Mouse (Mus musculus) brain, adult 2 months (tissue): ENCODE data around the gene Hmgcs1.
"Not testable (repeated sequence)": the region's sequence is repeated elsewhere in the genome, so short reads cannot be mapped to it uniquely, and the experiment has no call there.

Experiments used
- DNase-seq: peaks from one replicate; pipeline ENCODE4 v3.0.0; 2011; ENCODE audit warnings: low read depth, low spot score

Hmgcs1 gene

DNA sequence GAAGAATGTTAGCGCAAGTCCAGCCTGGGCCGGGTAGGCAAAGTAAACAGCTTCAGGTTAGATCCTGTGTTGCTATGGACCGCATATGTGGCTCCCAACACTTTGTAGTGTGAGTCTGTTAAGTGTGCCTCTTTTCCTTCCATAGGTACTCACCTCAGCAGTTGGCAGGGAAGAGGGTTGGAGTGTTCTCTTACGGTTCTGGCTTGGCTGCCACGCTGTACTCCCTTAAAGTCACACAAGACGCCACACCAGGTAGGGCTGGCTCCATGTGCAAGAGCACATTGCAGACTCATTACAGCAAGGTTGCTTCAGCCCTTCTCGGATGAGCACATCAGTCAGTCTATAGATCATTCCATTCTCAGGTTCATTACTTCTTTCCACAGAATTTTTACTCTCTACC lies 14.1 kb downstream of the Hmgcs1 start:
- no peak for DNase-seq

GRCm38 (mm10) chr13:119706278-119706880 lies 16.2 kb downstream of the Hmgcs1 start:
- not testable (repeated sequence) for DNase-seq

DNA sequence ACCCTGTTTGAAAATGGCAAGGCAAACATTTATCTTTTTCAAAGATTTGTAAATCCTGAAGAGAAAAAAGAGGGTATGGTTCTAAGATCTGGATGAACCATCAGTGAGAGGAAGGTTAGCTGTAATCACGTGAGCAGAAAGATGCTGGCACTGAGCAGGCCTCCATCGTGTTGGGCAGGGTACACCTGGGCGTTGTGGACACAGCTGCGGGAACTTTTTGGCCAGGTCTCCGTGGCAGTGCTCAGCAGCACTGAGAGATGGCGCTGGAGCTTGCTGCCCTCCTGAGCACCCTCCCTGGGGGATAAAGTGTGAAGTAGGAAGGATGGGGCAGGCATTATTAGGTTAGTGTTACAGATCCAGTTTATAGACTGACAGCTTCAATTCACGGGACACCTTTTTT lies 16.8 kb downstream of the Hmgcs1 start:
- no peak for DNase-seq

- DNase-seq, result no peak
Measured at GRCm38 (mm10) chr13:119707906-119708305, 17.7 kb downstream of the Hmgcs1 start.

DNA sequence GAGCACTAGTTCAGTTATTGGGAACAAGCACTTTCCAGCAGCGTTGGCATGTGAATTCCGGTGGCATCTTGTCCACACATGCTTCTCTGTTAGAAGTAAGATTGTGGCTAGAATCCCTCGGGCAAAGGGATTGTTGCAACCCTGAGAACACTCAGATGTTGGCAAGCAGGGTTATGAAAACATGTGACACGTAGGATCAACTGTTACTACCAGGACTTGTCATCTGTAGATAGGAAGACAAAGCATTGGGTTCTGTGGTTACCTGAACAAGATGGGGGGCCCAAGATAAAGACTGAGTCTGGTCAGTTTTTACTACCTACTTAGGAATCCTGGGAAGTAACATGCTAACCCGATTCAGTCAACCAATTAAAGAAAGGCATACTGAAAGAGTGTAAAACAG lies 18.8 kb downstream of the Hmgcs1 start:
- no peak for DNase-seq

DNA sequence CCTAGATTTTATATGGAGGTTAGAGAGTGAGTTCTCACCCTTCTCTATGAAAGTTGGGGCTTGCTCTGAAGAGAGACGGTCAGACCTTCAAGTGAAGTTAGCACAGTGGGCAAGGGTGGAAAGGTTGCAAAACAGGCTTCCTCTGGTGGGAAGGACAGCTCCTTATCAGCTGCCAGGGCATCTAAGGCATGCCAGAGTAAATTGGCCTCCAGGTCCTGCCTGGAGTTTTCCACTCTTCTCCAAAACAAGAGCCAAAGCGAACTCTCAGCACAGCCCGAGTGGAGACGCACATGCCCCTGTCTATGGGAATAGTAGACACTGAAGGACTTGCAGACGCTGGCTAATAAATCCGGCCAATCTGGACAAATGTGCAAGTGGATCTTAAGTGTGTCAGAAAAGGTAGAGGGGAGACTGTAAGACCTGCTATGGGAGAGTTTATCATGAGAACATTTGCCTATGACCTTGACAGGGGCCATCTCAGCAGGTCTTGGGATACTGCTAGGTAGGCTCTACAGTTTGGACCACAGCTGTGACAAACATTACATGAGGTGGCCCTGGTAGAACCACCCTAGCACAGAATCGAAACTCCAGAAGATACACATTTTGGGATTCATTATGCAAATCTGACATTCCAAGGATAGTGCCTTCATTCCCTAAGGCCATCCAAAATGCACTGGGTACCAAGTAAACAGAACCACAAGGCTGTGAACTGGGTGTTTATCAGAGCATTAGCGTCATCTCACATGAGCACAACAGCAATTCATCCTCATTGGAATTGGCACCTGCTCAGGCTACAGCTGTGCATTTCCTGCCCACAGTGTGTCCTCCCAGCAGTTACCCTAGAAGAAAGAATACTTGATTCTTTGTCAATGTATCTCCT lies 19.4 kb downstream of the Hmgcs1 start:
- peak; percentile 32 for DNase-seq

GRCm38 (mm10) chr13:119710268-119710610 lies 20.1 kb downstream of the Hmgcs1 start:
- no peak for DNase-seq

DNA sequence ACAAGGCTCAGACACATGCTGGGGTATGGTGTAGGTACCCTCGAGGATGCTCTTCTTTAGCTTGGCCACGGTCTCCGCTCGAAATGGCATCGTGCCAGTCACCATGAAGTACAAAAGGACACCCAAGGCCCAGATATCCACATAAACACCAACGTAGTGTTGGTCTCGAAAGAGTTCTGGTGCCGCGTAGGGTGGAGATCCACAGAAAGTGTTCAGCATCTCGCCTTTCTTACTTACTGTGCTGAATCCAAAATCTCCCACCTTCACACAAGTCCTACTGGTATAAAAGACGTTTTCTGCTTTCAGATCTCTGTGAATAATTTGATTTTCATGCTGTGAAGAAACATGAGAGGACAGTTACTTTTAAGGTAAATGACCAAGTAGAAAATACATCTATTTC lies 22.3 kb downstream of the Hmgcs1 start:
- DNase-seq, result no peak

GRCm38 (mm10) chr13:119713107-119713787 lies 23.1 kb downstream of the Hmgcs1 start:
- no peak for DNase-seq

- DNase-seq, result peak; percentile 57
Measured at GRCm38 (mm10) chr13:119713821-119714220, 23.6 kb downstream of the Hmgcs1 start.

DNA sequence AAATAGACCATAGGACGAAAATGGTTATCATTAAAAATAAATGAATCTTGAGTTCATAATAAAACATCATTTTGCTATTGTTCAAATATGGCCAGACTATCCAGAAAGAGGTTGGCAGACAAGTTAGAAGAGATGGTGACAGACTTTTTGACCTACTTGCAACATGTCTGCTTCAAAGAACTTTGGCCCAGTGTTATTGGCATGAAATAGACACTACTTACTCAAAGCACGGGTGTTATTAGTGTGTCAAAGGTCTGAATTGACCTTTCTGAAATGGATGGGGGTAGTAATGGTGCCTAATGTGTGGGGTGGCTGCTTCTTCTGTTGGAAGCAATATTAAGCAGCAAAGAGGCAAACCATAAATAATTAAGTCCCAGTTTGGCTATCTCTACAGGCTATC lies 25.9 kb downstream of the Hmgcs1 start:
- no peak for DNase-seq

- peak; percentile 48 for DNase-seq
Measured at GRCm38 (mm10) chr13:119722447-119722846, 32.3 kb downstream of the Hmgcs1 start.

GRCm38 (mm10) chr13:119723368-119723767 lies 33.2 kb downstream of the Hmgcs1 start:
- no peak for DNase-seq

GRCm38 (mm10) chr13:119724541-119724940 lies 34.4 kb downstream of the Hmgcs1 start:
- no peak for DNase-seq

DNA sequence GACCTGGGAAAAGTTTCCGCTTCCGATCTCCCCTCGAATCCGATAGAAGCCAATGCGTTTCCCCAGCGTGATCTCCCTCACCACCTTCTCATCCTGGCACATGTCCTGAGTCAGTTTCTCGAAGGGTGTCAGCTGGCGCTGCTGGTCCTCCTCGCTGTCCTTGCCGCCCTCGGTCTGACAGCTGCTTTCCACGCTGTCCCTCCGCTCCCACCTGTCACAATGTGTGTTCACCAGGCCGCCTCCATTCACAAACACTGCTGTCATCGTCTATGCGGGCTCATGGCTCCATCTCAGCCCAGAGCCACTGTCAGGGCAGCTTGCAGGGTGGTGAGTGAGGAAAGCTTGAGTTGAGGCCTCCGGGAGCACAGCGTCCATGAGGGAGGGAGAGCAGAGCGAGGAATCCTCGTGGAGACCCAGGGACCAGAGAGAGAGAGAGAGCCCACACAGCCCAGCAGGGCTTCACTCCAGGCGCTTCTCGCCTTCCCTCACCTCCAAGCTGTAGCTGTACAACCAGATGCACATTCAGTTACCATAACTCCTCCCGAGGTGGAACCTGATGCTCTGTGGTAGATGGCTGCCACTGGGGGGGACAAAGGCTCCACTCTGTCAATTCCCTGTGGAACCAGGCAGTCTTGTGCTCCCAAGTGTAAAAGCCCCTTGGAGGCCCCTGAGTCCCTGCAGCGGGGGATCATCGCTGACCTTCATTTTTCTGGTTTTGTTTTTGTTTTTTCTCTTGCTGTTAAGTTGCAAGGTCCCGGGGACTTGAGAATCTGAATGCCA lies 37.6 kb downstream of the Hmgcs1 start:
- peak; percentile 78 for DNase-seq

DNA sequence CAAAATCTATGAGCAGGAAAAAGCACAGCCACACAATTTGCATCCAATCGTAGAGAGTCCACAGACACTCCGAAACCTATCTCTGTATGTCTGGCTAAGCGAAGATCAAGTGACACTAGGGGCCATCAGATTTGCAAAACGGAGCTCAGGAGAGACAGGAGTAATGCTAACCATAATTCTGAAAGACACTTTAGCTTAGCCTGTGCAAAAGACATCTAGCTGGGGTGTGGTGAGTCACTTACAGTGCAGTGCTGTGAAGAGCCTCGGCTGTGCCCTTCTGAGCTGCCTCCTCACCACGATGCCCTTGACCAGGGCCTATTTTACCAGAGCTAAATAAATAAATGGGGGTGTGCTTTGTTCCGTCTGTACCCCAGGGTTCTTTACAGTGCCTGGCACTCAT lies 39.2 kb downstream of the Hmgcs1 start:
- no peak for DNase-seq

DNA sequence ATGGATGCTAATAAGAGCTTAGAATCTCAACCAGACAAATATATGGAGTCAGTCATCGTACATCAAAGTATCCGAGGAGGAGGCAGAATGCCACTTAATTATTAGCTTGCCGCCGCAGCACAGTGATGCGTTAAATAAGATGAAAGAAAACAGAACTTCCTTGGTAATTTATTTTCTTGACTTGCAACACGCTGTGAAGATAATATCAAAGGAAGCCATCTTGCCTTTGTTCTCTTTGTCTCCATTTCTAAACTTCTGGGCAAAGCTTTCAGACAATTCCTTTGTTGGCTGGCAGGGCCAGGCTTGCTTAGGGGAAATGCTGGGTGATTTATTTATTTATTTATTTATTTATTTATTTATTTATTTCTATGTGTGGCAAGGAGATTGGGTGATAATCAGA lies 41.3 kb downstream of the Hmgcs1 start:
- DNase-seq, result no peak

DNA sequence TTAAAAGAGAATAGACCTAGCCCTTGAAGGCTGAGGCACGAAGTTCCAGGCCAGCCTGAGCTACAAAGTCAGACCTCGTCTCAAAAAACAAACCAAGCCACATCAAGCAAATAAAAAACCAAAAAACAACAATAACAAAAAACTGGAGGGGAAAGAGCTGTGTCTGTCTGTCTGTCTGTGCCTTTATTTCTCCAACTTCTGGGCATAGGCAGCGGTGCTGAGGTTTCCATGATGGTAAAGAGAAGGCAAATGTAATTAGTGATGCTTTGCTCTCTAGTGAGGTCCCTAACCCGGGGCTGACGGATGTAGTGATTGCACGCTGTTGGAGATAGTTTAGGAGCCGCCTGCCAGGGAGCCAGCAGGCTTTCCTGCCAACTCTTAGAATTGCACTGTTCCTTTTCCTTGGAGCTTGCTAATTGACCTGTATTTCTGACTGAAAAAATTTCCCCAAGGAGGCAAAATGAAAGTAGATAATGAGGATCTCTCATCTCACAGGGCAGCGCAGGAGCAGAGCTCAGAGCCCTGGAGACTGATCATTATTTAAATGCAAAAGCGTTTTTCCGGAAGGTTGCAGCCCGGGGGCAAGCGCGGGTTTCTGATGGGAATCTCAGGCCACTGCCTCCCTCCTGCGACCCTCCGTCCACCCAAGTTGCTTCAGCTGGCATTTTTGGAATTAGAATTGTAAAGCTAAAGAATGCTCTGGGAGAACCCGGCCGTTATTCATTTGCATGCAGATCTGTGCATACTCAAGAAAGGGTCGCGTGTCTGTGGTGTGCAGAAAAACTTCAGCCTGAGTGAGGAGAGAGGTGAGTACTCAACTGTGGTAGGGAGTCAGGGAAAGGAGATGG lies 51.4 kb downstream of the Hmgcs1 start:
- peak; percentile 55 for DNase-seq

- peak; percentile 62 for DNase-seq
Measured at GRCm38 (mm10) chr13:119742711-119743415, 52.7 kb downstream of the Hmgcs1 start.

- DNase-seq, result no peak
Measured at GRCm38 (mm10) chr13:119743470-119743869, 53.3 kb downstream of the Hmgcs1 start.
